In genomic region chr7:34196132-34197128, GRCm38 (mm10) we compare ENCODE assay signal across 8 mouse cellular contexts. TPM values are rescaled to one million over a fixed set of nuclear protein-coding genes. Genes with fewer than 3 reads are reported as not detected.
DNase-seq lines count a peak whose midpoint lies in the region; ATAC-seq and TF ChIP-seq lines count a peak whose summit lies in the region.

TSS of gene Pdcd2l (minus strand) at chr7:34196661.

- WGBS in forebrain, embryonic 15.5 days, result 4% methylated on average over 70 of the region's 70 CpGs
- 1% methylated on average over 68 of the region's 70 CpGs for WGBS in lung, adult 2 months

- H3K27me3 ChIP-seq in forebrain, embryonic 15.5 days, result no peaks in the 10 kb centered on the region

- intact Hi-C loops in heart, postnatal 25 days (cut with DNase I), result loop anchor here (2.0 to 10.0 kb wide), 3 partner anchors 32 to 402 kb away; no protein-coding TSS in a partner anchor

- TF ChIP-seq POLR2A in lung, adult 2 months (IDR thresholded peaks at IDR 0.05; ENCODE audit: borderline replicate concordance, extremely low read depth, low read depth, low read length), result peak; percentile 84; the same call in 1 of the 2 replicates

- H3K4me1 ChIP-seq in forebrain, embryonic 15.5 days, result peaks cover 9% of the 10 kb centered on the region
- peaks cover 6% of the 10 kb centered on the region; the same call in 1 of the 2 replicates for H3K4me1 ChIP-seq in lung, adult 2 months (ENCODE audit: control insufficient read depth, insufficient read depth, low read length)

- H3K9me3 ChIP-seq in forebrain, embryonic 15.5 days, result no peaks in the 10 kb centered on the region

- peak; percentile 94 for DNase-seq in ES-CJ7 (ENCODE audit: low read depth, low spot score)
- peak; percentile 91 for DNase-seq in cerebellum, adult 11 months
- peak; percentile 80 for DNase-seq in heart, postnatal 25 days (ENCODE audit: low spot score)
- DNase-seq in layer of hippocampus, adult 18-20 months (ENCODE audit: low spot score in 2 of 2), result peak; percentile 90 to 94
- peak; percentile 91 for DNase-seq in lung, adult 2 months
- peak; percentile 77 to 82 for DNase-seq in thymus, adult 18-20 months

- ATAC-seq in forebrain, embryonic 15.5 days (replicated peaks), result peak; percentile 94
- peak; percentile 74 for ATAC-seq in neutrophil, adult 5-6 weeks (ENCODE audit: extremely low read depth, insufficient number of reproducible peaks, low FRiP score, poor library complexity, severe bottlenecking)

- H3K9ac ChIP-seq in forebrain, embryonic 15.5 days (replicated peaks), result peak within 1 kb of the TSS; percentile 83

- no peak for TF ChIP-seq CTCF in lung, adult 2 months (IDR thresholded peaks at IDR 0.05; ENCODE audit: insufficient read depth, low read length)

- H3K4me3 ChIP-seq in forebrain, embryonic 15.5 days, result peak within 1 kb of the TSS; percentile 69
- H3K4me3 ChIP-seq in lung, adult 2 months (replicated peaks; ENCODE audit: extremely low read depth, low read depth, low read length), result peak within 1 kb of the TSS; percentile 92

- peak within 1 kb of the TSS; percentile 75 for H3K4me2 ChIP-seq in forebrain, embryonic 15.5 days (replicated peaks)

- peaks cover 24% of the 10 kb centered on the region for H3K36me3 ChIP-seq in forebrain, embryonic 15.5 days

- peak within 1 kb of the TSS; percentile 55; the same call in 1 of the 2 replicates for H3K27ac ChIP-seq in forebrain, embryonic 15.5 days (replicated peaks)

RNA-seq across cellular contexts. Expression of gene Pdcd2l, which starts in this region (rescaled TPM):
- 78.1 and 80.6 TPM in 2 replicates for polyA plus RNA-seq in forebrain, embryonic 15.5 days (2015; fragmentation: Nextera tagmentation; extraction: Ambion mirVana)
- total RNA-seq in heart, postnatal 25 days (2021), result 10 to 100 TPM; 17.0 to 19.7 TPM
- total RNA-seq in layer of hippocampus, adult 18-20 months (2021), result 10 to 100 TPM; 22.4 to 24.5 TPM
- 19.1 and 23.7 TPM in 2 replicates for polyA plus RNA-seq in lung, adult 2 months (2012; rRNA removed)
- 35.7 and 36.0 TPM in 2 replicates for total RNA-seq in neutrophil, adult 5-6 weeks (2017)

Comparison
In these comparisons a context has a peak if more than half of its experiments do, and no peak if none do; other contexts are left out.
1. Peak in every context shown above with its lines: DNase-seq, ATAC-seq, H3K4me3 ChIP-seq and H3K27ac ChIP-seq.